Mouse (Mus musculus) fibroblast of lung, adult 2 months (primary cell): ENCODE results near the gene Wdr49.
"Not testable (repeated sequence)": the region's sequence is repeated elsewhere in the genome, so short reads cannot be mapped to it uniquely, and the experiment has no call there.

ENCODE experiments used
- DNase-seq: peaks from one replicate; pipeline ENCODE4 v3.0.0-alpha.2; 2011; ENCODE audit warnings: low read depth

Gene Wdr49

GRCm38 (mm10) chr3:75301072-75301471 lies 180.9 kb downstream of the Wdr49 start:
- no peak for DNase-seq

DNA sequence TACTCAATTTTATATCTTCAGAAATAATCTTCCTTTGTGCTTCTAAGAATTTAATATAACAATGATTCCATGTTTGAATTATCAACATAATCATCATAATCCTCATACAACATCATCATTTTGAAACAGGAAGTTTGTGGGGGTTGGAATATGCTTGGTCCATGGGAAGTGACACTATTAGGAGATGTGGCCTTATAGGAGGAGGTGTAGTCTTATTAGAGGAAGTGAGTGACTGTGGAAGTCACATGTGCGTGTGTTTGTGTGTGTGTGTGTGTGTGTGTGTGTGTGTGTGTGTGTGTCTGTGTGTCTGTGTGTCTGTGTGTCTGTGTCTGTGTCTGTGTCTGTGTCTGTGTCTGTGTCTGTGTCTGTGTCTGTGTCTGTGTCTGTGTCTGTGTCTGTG lies 182.5 kb downstream of the Wdr49 start:
- DNase-seq = not testable (repeated sequence)

DNA sequence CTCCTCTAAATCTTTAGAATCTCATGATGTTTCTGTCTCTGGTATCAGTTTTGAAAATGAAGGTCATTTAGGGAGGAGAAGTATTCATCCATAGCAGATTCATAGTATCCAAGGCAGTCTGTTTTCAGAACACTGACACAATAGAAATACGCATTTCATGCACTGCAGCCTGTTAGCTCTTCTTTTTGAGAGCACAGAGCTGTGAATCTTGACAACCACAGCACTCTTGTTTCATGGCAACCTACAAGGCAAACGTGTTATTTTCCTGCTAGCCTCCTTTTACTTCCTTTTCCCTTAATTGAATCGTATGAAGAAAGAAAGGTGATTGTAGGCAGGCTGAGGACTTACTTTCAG lies 184.2 kb downstream of the Wdr49 start:
- DNase-seq = no peak

DNA sequence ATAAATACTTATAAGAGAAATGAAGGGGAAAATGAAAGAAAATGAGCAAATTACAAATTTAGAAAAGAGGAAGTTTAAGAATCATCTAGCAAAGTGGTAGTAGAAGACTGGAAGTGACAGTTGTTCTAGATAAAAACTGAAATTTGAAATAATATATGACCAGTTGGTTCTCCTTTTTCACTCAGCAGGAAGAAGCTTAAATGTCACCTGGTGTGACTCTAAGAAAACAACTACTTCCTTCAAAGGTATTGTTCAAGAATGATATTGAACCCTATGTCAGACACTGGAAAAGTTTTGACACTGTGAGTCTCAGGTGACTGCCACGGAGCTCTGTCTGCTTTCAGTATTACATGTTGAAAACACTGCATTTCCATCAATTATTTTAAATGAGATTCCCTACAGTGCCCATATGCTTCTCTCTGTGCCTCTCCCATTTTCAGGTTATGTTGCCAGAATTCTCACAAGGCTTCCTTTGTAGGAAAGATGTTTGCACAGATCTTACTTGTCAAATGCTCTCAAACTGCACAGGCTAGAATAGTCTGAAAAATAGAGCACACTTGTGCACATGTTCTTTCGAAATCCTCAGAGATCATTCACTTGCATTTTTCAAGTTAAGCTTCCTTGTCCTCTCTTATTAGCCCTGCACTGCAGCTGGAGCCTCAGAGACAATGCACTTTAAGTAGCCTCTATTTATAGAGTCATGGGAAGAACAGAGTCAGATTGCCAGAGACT lies 184.8 kb downstream of the Wdr49 start:
- DNase-seq = no peak

- DNase-seq = no peak
Observed at GRCm38 (mm10) chr3:75293243-75293642, 188.7 kb downstream of the Wdr49 start.

DNA sequence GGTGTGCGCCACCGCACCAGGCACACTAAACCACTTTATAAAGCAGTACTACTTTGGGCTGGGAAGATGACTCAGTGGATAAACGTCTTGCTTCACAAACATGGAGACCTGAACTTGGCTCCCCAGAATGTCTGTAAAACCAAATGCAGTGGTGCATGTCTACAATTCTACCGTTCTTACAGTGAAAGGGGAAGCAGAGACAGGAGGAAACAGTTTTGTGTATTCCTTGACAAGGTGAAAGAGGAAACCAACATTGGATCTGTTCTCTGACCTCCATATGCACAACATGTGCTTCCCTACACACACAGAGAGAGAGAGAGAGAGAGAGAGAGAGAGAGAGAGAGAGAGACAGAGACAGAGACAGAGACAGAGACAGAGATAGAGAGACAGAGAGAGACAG lies 204.5 kb downstream of the Wdr49 start:
- DNase-seq = no peak

DNA sequence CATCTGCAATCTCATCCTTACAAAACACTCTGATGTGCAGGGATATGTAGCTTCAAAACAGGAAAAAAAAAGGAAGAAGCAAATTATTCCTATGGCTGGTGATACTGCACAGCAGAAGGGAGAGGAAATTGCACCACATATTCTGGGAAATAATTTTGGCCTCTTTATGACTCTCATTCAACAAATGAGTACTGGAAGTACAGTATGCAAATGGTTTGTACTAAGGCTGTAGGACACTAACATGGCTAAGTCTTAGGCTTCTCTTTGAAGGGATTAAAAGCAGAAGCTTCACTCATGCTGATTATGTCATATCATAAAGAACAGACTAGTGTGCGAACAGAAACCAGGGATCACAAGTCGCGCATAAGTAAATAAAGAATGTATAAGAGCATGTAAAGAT lies 205.4 kb downstream of the Wdr49 start:
- no peak for DNase-seq

GRCm38 (mm10) chr3:75275127-75275526 lies 206.8 kb downstream of the Wdr49 start:
- DNase-seq = no peak

GRCm38 (mm10) chr3:75269978-75270377 lies 212.0 kb downstream of the Wdr49 start, which contains the start of gene Serpini2:
Gene Serpini2, minus strand, starts transcription at chr3:75270078.
- no peak for DNase-seq

DNA sequence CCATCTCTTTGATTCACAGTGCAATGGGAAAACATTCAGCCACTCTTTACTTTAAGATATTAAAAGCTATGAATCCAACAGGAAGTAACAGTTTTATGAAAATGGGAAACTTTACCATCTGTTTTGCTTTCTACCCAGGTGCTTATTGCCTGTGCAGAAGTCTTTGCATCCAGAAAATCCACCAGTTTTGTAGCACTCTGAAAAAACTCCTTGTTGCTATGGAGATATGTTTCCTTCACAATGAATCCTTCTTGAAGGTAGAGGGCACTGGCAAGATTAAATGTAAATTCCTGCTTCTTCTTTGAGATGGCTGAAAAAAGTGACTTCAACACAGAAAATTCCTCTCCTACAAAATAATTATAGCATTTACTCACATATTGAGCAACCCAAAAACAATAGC lies 222.6 kb downstream of the Wdr49 start:
- no peak for DNase-seq
